In the genomic region with DNA sequence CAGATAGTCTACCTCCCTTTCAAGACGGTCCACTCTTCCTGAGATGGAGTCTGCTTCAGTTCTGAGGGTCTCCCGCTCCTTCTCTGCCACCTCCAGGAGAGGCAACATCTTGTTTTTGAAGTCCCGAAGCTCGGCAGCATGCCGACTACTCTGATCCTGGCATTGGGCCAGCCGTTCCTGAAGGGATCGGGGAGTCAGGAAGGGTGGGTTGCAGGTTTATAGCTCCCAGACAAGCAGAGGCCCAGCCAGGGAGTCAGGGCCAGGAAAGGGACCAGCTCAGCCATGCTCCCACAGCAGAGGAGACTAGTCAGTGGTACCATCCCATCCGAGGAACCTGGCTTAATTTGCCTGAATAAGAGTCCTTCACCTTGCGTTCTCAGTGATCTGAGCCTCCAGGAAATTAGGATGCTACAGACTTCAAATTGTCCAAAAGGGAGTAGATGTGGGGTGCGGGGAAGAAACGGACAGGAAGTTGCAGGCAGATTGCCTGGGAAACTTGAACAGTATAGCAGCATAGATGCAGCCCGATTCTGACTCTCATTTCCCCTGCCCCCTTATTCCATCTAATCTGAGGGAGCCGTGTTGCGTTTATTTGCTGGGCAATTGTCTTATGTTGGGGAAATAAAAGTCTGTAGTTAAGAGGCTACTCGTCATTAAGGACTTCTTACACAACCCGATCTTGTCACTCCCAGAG, we compare ENCODE assay signal across 8 mouse cellular contexts. TPM values are rescaled to one million over a fixed set of nuclear protein-coding genes. Genes with fewer than 3 reads are reported as not detected.
DNase-seq lines count a peak whose midpoint lies in the region; ATAC-seq and TF ChIP-seq lines count a peak whose summit lies in the region.

No protein-coding gene starts in this region.

- H3K27ac ChIP-seq in layer of hippocampus, adult 2 months, result peak overlapping the region; percentile 81
- H3K27ac ChIP-seq in intestine, embryonic 16.5 days (ENCODE audit: low read length), result peak overlapping the region; percentile 92
- peak overlapping the region; percentile 96 for H3K27ac ChIP-seq in lung, embryonic 15.5 days
- H3K27ac ChIP-seq in stomach, embryonic 15.5 days, result peak overlapping the region; percentile 94

- no peak for TF ChIP-seq CTCF in layer of hippocampus, adult 2 months (conservative IDR thresholded peaks at IDR 0.05)

- WGBS in intestine, embryonic 16.5 days, result 28% methylated on average over 16 of the region's 16 CpGs
- 19% methylated on average over 16 of the region's 16 CpGs for WGBS in lung, embryonic 15.5 days
- WGBS in stomach, embryonic 15.5 days, result 36% methylated on average over 16 of the region's 16 CpGs

- no peak for DNase-seq in layer of hippocampus, adult 2 months (ENCODE audit: low spot score in 2 of 2)
- DNase-seq in layer of hippocampus, postnatal 36 days, result no peak
- DNase-seq in cerebellum, postnatal 14 days, result peak; percentile 64 to 73
- DNase-seq in heart, adult 11 months, result peak; percentile 97
- no peak for DNase-seq in Muller cell, postnatal 12 days (ENCODE audit: inconsistent ontology term)

- H3K9me3 ChIP-seq in intestine, embryonic 16.5 days (ENCODE audit: control insufficient read depth, low read length), result no peaks in the 10 kb centered on the region
- H3K9me3 ChIP-seq in lung, embryonic 15.5 days, result no peaks in the 10 kb centered on the region
- no peaks in the 10 kb centered on the region for H3K9me3 ChIP-seq in stomach, embryonic 15.5 days

- H3K4me1 ChIP-seq in intestine, embryonic 16.5 days (ENCODE audit: control insufficient read depth, insufficient read depth, low read length), result peaks cover 24% of the 10 kb centered on the region
- H3K4me1 ChIP-seq in lung, embryonic 15.5 days, result peaks cover 63% of the 10 kb centered on the region
- H3K4me1 ChIP-seq in stomach, embryonic 15.5 days, result peaks cover 30% of the 10 kb centered on the region

- peak overlapping the region; percentile 42 for H3K4me3 ChIP-seq in layer of hippocampus, adult 2 months
- H3K4me3 ChIP-seq in intestine, embryonic 16.5 days (ENCODE audit: low read length), result peak overlapping the region; percentile 44
- H3K4me3 ChIP-seq in lung, embryonic 15.5 days, result peak overlapping the region; percentile 40
- peak overlapping the region; percentile 42 for H3K4me3 ChIP-seq in stomach, embryonic 15.5 days (replicated peaks)

- H3K9ac ChIP-seq in intestine, embryonic 16.5 days (ENCODE audit: low read depth, low read length), result peak overlapping the region; percentile 65
- H3K9ac ChIP-seq in lung, embryonic 15.5 days, result peak overlapping the region; percentile 43
- peak overlapping the region; percentile 22; the same call in 1 of the 2 replicates for H3K9ac ChIP-seq in stomach, embryonic 15.5 days

- H3K4me2 ChIP-seq in intestine, embryonic 16.5 days (ENCODE audit: low read depth, low read length), result peak overlapping the region; percentile 60
- peak overlapping the region; percentile 61 for H3K4me2 ChIP-seq in lung, embryonic 15.5 days
- H3K4me2 ChIP-seq in stomach, embryonic 15.5 days, result peak overlapping the region; percentile 52

- ATAC-seq in intestine, embryonic 16.5 days, result peak; percentile 37
- ATAC-seq in lung, embryonic 15.5 days (ENCODE audit: borderline replicate concordance, extremely low read depth, low FRiP score, low TSS enrichment), result no peak
- ATAC-seq in stomach, embryonic 15.5 days (ENCODE audit: insufficient read depth, low FRiP score, low read depth), result no peak

- peaks cover 4% of the 10 kb centered on the region; the same call in 1 of the 2 replicates for H3K36me3 ChIP-seq in intestine, embryonic 16.5 days (ENCODE audit: control insufficient read depth, insufficient read depth, low read length)
- H3K36me3 ChIP-seq in lung, embryonic 15.5 days, result 0 out of 2 replicates have a peak, but pooled peaks cover 3% of the 10 kb centered on the region
- peaks cover 6% of the 10 kb centered on the region; the same call in 1 of the 2 replicates for H3K36me3 ChIP-seq in stomach, embryonic 15.5 days

- no peaks in the 10 kb centered on the region for H3K27me3 ChIP-seq in intestine, embryonic 16.5 days (replicated peaks; ENCODE audit: control insufficient read depth, insufficient read depth, low read length)
- H3K27me3 ChIP-seq in lung, embryonic 15.5 days, result no peaks in the 10 kb centered on the region
- no peaks in the 10 kb centered on the region for H3K27me3 ChIP-seq in stomach, embryonic 15.5 days (replicated peaks)

RNA-seq across cellular contexts. Expression of a gene that starts 0.6 kb away (rescaled TPM):
- total RNA-seq in layer of hippocampus, adult 2 months (2021), result 10 to 100 TPM; 13.6 to 14.2 TPM
- 10 to 100 TPM; 12.0 to 14.2 TPM for total RNA-seq in layer of hippocampus, postnatal 36 days (2021)
- polyA plus RNA-seq in intestine, embryonic 16.5 days (2015; fragmentation: Nextera tagmentation; extraction: Ambion mirVana), result 41.6 and 44.0 TPM in 2 replicates
- polyA plus RNA-seq in lung, embryonic 15.5 days (2015; fragmentation: Nextera tagmentation; extraction: Ambion mirVana), result 80.4 and 80.7 TPM in 2 replicates
- polyA plus RNA-seq in stomach, embryonic 15.5 days (2015; fragmentation: Nextera tagmentation; extraction: Ambion mirVana), result 49.2 and 52.1 TPM in 2 replicates

RNA-seq across cellular contexts. Expression of a gene that starts 2.0 kb away (rescaled TPM):
- not detected for total RNA-seq in layer of hippocampus, adult 2 months (2021)
- not detected for total RNA-seq in layer of hippocampus, postnatal 36 days (2021)
- polyA plus RNA-seq in intestine, embryonic 16.5 days (2015; fragmentation: Nextera tagmentation; extraction: Ambion mirVana), result not detected in 2 replicates
- polyA plus RNA-seq in lung, embryonic 15.5 days (2015; fragmentation: Nextera tagmentation; extraction: Ambion mirVana), result not detected in 2 replicates
- polyA plus RNA-seq in stomach, embryonic 15.5 days (2015; fragmentation: Nextera tagmentation; extraction: Ambion mirVana), result not detected in 2 replicates

RNA-seq across cellular contexts. Expression of a gene that starts 54.2 kb away (rescaled TPM):
- 100 to 1,000 TPM; 128 to 134 TPM for total RNA-seq in layer of hippocampus, adult 2 months (2021)
- 100 to 1,000 TPM; 122 to 138 TPM for total RNA-seq in layer of hippocampus, postnatal 36 days (2021)
- polyA plus RNA-seq in intestine, embryonic 16.5 days (2015; fragmentation: Nextera tagmentation; extraction: Ambion mirVana), result 6.3 and 7.1 TPM in 2 replicates
- polyA plus RNA-seq in lung, embryonic 15.5 days (2015; fragmentation: Nextera tagmentation; extraction: Ambion mirVana), result 11.0 and 11.6 TPM in 2 replicates
- 10.1 and 11.1 TPM in 2 replicates for polyA plus RNA-seq in stomach, embryonic 15.5 days (2015; fragmentation: Nextera tagmentation; extraction: Ambion mirVana)

Comparison
In these comparisons a context has a peak if more than half of its experiments do, and no peak if none do; other contexts are left out.
1. DNase-seq: peak in cerebellum, postnatal 14 days (2 of 2) and heart, adult 11 months (single experiment); none in layer of hippocampus, adult 2 months (0 of 2), layer of hippocampus, postnatal 36 days (0 of 2) and Muller cell, postnatal 12 days (single experiment).
2. Peak in every context shown above with its lines, with median percentiles within 50 percentile points of each other: H3K27ac ChIP-seq, H3K4me3 ChIP-seq, H3K4me2 ChIP-seq and H3K9ac ChIP-seq.